Mouse (Mus musculus) neutrophil, adult 83 days (primary cell): ENCODE results near the gene Zfyve28. TPM values are rescaled to one million over a fixed set of nuclear protein-coding genes. Genes with fewer than 3 reads are reported as not detected.

ENCODE experiments used
- total RNA-seq, 2 experiments: library from RNA; stranded (reverse); gene quantifications; one replicate each; pipeline ENCODE4 v1.2.4; 2023

Gene Zfyve28
- total RNA-seq: 1 to 10 TPM; 2.5 to 3.0 TPM

DNA sequence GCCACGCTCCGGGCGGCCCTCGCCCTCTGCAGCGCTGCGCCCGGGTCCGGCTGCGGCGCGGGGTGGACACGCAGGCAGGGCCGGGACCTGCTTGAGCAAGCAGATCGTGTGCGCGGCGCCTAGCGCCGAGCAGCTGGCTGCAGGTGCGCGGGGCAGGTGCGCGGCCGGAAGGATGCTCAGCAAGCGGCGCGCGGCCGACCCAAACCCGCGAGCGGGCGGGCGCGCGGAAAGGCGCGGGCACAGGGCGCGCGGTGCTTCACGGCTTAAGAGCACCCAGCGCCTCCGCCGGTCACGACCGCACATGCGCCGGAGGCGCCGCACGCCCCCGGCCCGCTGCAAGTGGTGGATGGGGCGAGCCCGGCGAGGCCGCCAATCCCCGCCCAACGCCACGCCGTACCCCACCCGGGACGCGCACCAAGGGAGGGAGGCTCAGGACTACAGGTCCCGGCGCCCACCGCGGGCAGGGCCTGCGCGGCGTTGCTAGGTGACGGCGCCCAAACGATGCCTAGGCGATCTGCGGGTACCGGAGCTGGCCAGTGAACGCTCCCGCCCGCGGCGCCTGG lies at the start of gene Zfyve28, which contains the start of gene Cfap99:
Gene Zfyve28, minus strand, starts transcription at position 296 of the 563 bp plus-strand sequence.
Gene Cfap99, plus strand, starts transcription at position 447 of the 563 bp plus-strand sequence.

DNA sequence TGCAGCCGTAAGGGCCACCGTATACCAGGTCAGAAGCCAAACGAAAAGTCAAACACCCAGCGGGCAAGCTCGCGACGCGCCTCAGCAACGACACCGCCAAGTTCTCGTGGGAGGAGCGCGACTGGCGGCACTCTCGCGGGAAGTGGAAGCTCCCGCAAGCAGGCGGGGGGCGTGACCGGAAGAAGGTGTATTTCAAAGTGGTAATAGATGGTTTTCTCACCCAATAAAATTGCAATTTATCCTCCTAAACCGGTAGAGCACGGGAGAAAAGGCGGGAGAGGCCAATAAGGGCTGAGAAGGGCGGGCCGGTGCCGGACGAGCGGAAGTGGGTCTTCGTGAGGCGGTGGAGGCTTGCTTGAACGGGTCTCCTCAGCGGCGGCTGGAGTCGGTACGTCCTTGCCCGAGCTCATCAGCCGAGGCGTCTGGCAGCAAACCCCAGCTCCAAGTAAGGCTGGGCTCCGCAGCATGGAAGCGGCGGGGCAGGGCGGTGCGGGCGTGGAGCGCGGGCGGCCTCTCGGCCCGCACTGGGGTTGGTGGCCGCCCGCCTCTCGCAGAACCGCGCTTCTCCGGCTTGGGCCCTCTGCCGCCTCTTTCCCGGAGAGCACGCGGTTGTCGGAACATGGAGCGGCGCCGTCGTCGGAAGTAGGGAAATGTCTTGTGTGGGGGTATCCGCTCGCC lies 48.0 kb upstream of the Zfyve28 start, which contains the start of gene Rnf4:
Gene Rnf4, plus strand, starts transcription at position 193 of the 678 bp plus-strand sequence.

DNA sequence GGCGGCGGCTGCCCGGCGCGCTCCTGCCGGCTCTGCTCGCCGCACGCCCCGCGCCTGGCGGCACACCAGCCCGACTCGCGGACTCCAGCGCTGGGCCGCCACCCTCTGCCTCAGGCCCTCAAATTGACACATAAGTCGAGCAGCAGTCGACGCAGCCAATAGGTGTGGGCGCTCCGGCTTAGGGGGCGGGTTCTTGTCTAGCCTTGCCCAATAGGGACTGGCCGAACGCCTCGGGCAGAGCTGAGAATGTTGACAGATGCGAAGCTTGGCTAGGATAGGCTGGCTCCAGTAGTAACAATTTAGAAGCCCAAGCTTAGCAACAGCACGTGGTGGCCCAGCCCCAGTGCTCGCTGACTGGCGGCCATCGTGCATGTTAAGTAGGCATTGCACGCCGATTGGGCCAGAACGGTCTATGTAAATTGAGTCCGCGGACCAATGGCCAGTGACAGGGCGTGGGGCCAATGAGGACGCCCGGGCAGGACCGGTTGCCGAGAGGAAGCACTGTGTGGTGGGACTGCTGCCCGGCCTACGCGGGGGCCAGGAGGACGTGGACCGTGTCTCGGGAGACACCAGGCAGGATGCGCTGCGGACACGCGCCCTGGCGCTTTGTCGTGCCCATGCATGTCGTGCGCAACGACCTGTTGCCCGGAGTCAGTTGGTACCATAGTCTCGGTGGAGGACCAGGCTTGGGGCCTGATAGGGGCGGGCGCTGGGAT lies 100.5 kb downstream of the Zfyve28 start, which contains the start of gene Mxd4:
Gene Mxd4, minus strand, starts transcription at position 120 of the 716 bp plus-strand sequence.

DNA sequence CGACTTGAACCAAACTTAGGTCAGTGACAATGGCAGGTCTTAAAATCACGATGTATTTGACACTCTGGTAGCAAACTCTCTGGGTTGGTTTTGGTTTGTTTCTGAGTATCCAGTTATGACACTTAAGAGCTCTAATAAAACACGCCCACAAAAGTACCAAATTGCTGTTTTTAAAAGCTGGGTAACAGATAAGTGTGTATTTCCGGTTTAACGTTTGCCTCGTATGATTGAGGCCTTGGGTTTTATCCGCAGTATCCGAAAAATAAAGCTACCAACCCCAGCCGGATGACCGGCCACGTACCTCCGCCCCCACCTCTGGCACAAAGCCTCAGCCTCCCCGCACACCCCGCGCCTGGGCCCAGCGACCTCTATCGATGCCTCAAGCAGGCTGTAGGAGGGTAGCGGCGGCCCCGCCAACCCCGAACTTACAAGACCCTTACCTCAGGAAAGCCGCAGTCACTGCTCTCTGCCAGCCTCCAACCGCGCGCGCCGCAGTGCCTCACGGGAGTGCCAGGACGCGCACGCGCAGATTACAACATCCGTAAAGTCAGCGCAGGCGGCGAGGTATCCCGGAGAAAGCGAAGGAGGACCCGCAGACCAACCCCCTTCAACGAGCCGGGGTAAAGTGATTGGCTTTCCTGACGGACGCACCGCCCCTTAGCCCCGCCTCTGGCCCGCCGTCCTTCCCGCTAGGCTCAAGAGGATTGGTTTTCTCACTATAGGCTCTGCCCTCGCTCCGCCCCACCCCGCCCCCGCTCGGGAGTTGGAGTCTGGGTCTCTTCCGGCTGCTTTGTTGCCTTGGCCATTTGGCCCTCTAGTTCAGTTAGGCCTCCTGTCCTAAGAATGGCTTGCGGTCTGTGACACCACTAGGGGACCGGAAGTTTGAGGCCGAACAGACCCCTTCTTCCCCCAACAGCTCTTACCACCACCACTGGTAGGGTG lies 119.0 kb downstream of the Zfyve28 start, which contains the start of the genes Poln and Haus3:
Gene Poln, minus strand, starts transcription at position 499 of the 942 bp plus-strand sequence.
Gene Haus3, minus strand, starts transcription at position 578 of the 942 bp plus-strand sequence.

Other genes with a start within 250 kb of the Zfyve28 start
- 1 to 10 TPM; 1.3 to 1.6 TPM for gene Poln, start 119.0 kb downstream of the Zfyve28 start, total RNA-seq
- gene Haus3, start 118.9 kb downstream of the Zfyve28 start, total RNA-seq: 10 to 100 TPM; 13.5 to 14.8 TPM
- gene Mxd4, start 100.7 kb downstream of the Zfyve28 start, total RNA-seq: 10 to 100 TPM; 50.9 to 59.6 TPM
- under 1 TPM; 0.31 to 0.38 TPM for gene Cfap99, start 151 bp upstream of the Zfyve28 start, total RNA-seq
- 100 to 1,000 TPM; 111 to 117 TPM for gene Rnf4, start 47.8 kb upstream of the Zfyve28 start, total RNA-seq
- gene Fam193a, start 81.5 kb upstream of the Zfyve28 start, total RNA-seq: 10 to 100 TPM; 42.8 to 43.8 TPM
- gene Tnip2, start 225.5 kb upstream of the Zfyve28 start, total RNA-seq: 10 to 100 TPM; 10.6 to 12.2 TPM
- 10 to 100 TPM; 69.0 to 73.2 TPM for gene Sh3bp2, start 237.4 kb upstream of the Zfyve28 start, total RNA-seq